Mouse (Mus musculus): ENCODE measurements at regions not wholly inside any gene's neighbourhood (a gene's known extent, or its start where the extent isn't known, plus 50 kb on each side); places are given as distances from the start of the nearest gene placed in this dataset.
A peak's percentile ranks its signal among the peaks of the same experiment; 100 is the strongest.

- no peak overlapping the region for H3K4me3 ChIP-seq (ENCODE audit: low read depth, low read length)
- no peak overlapping the region for H3K4me2 ChIP-seq (replicated peaks; ENCODE audit: low read depth, low read length)
- H3K27me3 ChIP-seq (ENCODE audit: control insufficient read depth, insufficient read depth, low read length) = no peaks in the 10 kb centered on the region
- no peaks in the 10 kb centered on the region for H3K9me3 ChIP-seq (ENCODE audit: control insufficient read depth, low read depth, low read length)
- 27% methylated on average over 8 of the region's 8 CpGs for WGBS
- no peaks in the 10 kb centered on the region for H3K4me1 ChIP-seq (ENCODE audit: control insufficient read depth, insufficient read depth, low read length)
- no peak overlapping the region for H3K9ac ChIP-seq (replicated peaks; ENCODE audit: low read depth, low read length)
- no peak overlapping the region for H3K27ac ChIP-seq (ENCODE audit: low read length)
- ATAC-seq (ENCODE audit: insufficient number of reproducible peaks, insufficient read depth, low FRiP score, low read depth) = no peak
- no peaks in the 10 kb centered on the region for H3K36me3 ChIP-seq (ENCODE audit: control insufficient read depth, insufficient read depth, low read length)
Observed at GRCm38 (mm10) chr13:85639376-85640229, 350.7 kb upstream of the Rasa1 start.

DNA sequence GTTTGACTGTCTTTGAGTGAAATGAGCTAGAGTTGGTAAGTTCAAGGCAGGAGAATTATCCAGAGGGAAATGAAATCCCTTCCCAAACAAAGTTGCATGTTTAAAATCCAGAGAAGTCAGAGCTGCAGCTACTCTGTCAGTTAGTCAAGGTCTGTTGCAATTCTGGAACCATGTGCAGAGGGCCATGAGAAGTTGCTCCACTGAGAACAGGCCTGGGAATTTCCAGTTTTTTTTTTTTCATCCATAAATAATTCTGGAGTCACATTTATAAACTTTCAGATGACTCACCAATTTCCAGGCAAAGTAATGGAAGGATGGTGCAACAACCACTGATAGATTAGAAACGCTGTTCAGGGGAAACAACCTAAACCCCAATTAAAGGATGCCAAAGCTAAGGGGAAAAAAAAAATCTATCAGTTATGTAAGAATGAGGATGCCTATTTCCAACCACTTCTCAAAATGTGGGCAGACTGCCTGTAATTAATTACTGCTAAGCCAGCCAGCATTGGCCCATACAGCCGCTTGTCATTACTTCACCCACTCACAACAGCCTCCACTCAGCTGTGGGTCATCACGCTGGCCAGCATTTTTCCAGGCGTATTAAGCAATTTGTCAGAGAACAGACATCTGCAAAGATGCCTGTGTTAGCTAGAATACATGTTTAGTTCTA lies 340.7 kb upstream of the Rasa1 start:
- ATAC-seq (ENCODE audit: insufficient number of reproducible peaks, insufficient read depth, low FRiP score, low read depth) = peak; percentile 42; the same call in 1 of the 2 replicates
- Histone ChIP-seq H3K9ac (replicated peaks; ENCODE audit: low read depth, low read length) (no peak overlapping the region), H3K36me3 (ENCODE audit: control insufficient read depth, insufficient read depth, low read length) (no peaks in the 10 kb centered on the region), H3K4me2 (replicated peaks; ENCODE audit: low read depth, low read length) (no peak overlapping the region), H3K9me3 (ENCODE audit: control insufficient read depth, low read depth, low read length) (no peaks in the 10 kb centered on the region), H3K4me3 (ENCODE audit: low read depth, low read length) (no peak overlapping the region), H3K27me3 (ENCODE audit: control insufficient read depth, insufficient read depth, low read length) (no peaks in the 10 kb centered on the region), H3K4me1 (ENCODE audit: control insufficient read depth, insufficient read depth, low read length) (no peaks in the 10 kb centered on the region), H3K27ac (ENCODE audit: low read length) (no peak overlapping the region)
- 53% methylated on average over 4 of the region's 4 CpGs for WGBS
